Mouse (Mus musculus) kidney, postnatal 25 days (tissue): ENCODE results near the gene Antxr2.

ENCODE experiments used
- DNase-seq, 2 experiments: peaks; one replicate each; pipeline ENCODE4 v3.0.0; 2021; ENCODE audit warnings: mixed read lengths in 2 of 2

Antxr2 gene

GRCm38 (mm10) chr5:97986656-97987294, 44.1 kb downstream of the Antxr2 start:
- no peak for DNase-seq

GRCm38 (mm10) chr5:97983375-97983774, 47.5 kb downstream of the Antxr2 start:
- DNase-seq, result no peak

DNA sequence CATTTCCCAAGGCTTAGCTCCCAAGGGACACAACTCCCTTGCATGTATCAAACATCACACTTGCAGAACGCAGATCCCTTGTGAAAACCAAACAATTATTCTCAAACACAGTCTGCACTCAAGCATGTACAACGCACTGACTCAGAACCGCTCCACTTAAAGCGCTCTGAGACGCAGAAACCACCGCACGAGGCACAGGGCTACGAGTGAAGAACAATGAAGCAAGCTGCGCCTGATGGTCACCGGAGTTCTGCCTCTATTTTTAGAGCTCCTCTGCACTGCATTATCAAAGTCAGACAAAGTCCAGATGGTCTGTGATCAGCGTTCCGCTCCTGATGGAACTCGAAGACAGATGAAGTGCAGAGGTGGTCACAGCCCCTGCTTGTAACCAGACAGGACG, 50.4 kb downstream of the Antxr2 start:
- no peak for DNase-seq

GRCm38 (mm10) chr5:97973293-97973692, 57.5 kb downstream of the Antxr2 start:
- no peak for DNase-seq

DNA sequence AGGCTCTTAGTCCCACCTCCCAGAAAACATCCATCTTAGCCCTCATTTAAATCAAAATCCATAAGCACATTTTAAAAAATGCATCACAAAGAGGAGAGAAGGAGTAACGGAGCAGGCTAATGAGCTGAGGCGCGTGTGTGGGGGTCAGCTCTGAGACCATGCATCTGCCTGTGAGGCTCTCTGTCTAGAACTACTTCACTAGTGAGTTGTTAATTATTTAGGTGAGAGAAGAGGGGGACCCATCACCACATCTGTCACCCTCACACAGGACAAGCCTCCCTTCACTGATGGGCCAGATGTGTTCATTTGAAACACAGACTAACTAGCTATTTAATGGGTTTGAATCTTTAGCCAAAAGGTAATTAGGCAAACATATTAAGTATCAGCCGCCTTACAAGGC, 58.8 kb downstream of the Antxr2 start:
- DNase-seq, result no peak

DNA sequence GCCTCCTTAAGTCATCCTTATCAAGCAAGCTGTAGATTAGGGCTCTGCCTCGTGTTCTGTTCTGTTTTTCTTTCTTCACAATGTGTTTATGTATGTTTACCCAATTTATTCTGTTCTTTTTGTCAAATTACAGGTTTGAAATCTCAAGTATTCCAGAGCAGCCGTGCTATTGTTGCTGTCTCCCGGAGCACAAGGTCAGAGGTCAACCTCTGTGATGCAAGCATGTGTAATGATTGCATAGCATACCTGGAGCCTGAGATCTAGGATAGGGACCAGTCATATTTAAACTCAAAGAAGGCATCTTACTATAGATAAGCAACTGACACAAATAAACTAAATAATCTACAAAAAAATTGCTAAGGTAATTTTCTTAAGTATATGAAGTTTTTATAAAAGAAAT, 59.6 kb downstream of the Antxr2 start:
- DNase-seq, result no peak

GRCm38 (mm10) chr5:97967044-97967443, 63.8 kb downstream of the Antxr2 start:
- DNase-seq, result no peak

GRCm38 (mm10) chr5:97966101-97966500, 64.7 kb downstream of the Antxr2 start:
- no peak for DNase-seq

GRCm38 (mm10) chr5:97964444-97964843, 66.4 kb downstream of the Antxr2 start:
- no peak for DNase-seq

GRCm38 (mm10) chr5:97962512-97962911, 68.3 kb downstream of the Antxr2 start:
- DNase-seq, result no peak

DNA sequence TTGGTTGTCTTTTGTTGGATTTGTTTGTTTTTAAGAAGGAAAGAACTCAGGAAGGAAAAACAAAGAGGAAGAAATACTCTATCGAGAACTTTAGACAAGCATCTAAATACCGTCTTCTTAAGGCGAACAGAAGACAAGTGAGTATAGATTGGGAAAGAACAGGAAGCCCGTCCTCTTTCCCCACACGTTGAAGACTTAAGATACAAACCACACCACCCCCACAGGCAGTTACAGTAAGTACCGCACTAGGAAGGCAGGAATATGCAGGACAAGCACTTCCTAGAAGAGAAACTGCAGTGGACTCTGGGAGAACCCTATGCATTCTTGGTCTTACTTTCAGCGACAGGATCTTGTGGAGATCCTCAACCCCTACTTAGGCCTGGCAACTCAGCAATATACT, 69.1 kb downstream of the Antxr2 start:
- no peak for DNase-seq

- no peak for DNase-seq
Observed at GRCm38 (mm10) chr5:97959651-97960050, 71.2 kb downstream of the Antxr2 start.

- no peak for DNase-seq
Observed at GRCm38 (mm10) chr5:97959010-97959409, 71.8 kb downstream of the Antxr2 start.

- DNase-seq, result no peak
Observed at GRCm38 (mm10) chr5:97957501-97957900, 73.3 kb downstream of the Antxr2 start.

GRCm38 (mm10) chr5:97954193-97954772, 76.6 kb downstream of the Antxr2 start:
- DNase-seq, result no peak

DNA sequence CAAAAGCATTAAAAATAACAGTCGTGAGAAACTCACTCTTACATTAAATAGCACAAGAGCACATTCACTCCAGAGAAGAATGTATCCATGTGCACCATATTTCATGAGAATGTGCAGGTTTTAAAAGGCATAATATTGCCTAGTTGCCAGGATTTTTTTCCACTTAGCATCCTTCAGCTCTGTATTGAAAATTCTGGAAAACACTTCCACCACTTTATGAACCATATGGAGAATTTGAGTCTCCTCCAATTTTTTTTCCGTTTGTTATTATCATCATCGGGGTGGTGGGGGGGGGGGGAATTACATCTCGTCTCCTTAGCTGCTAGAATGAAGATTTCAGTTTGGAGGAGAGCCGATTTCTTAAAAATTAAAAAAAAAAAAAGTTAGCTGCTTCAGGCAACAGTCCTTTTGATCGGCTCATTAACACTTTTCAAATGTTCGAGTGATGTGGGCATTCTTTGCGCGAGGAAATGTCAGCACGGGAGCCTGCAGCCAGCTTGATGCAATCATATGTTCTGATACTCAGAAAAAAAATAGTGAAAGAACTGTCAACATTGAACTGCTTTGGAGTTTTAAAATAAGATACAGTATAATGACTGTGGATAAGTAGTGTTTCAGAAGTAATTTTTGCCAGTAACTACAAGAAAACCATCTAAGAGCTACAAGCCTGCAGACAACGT, 77.5 kb downstream of the Antxr2 start:
- no peak for DNase-seq

GRCm38 (mm10) chr5:97947261-97947660, 83.6 kb downstream of the Antxr2 start:
- DNase-seq, result no peak

DNA sequence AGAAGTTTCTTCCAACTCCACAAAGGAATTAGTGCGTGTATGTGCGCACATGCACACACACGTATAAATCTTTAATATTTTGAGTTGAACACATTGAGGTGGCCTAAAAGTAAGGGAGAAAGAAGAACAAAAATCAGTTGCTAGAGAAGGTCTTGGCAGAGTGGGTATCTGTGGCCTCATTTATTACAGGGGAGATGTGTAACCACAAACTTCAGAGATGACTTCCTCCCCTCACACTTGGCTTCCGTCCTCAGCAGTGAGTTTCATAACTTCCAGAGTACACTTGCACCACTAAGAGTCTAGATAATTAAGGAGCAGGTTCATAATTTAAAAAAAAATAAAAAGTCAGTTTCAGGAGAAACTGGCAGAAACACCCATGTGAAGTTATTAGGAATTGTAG, 84.6 kb downstream of the Antxr2 start:
- no peak for DNase-seq

DNA sequence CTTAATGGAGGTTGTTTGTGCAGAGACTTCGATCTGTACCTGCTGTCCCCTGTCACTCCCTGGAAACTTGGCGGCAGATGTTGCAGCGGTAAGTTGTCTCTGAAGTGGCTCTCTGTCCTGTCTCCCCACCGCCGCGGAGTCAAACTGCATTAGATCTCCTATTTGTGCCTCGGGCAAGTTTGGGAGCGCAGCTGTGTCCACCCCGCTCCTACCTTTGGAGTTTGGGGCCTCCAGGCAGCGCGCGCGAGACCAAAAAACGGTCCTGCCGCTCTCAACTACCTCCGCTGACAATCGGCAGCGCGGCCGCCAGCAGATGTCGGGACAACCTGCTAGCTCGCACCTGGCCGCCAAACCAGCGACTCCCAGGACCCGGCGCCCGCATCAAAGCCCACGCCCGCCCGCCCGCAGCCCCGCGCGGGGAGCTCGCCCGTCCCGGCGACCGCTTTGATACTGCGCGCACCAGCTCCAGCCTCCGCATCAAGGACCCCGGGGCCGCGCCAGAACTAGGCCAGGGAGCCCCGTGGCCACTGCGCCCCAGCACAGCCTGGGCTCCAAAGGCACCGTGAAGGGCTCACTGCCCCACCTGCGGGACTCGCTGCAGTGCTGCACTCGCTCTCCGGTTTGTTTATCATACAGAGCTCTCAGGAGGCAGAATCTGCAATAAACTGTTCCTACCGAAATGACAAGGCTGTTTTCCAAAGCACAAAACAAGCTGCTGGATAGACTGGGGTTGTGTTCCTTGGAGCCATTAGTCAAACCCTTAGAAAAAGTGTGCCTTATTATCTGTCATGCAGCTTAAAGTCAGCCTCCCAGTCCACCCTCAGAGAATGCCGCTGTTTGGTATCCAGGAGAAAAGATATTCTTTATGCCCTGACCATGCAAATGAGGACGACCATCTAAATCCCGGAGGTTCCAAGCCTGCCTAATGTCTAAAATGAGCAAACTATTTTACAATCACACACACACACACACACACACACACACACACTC, 95.4 kb downstream of the Antxr2 start:
- DNase-seq, result peak; percentile 8 to 46

DNA sequence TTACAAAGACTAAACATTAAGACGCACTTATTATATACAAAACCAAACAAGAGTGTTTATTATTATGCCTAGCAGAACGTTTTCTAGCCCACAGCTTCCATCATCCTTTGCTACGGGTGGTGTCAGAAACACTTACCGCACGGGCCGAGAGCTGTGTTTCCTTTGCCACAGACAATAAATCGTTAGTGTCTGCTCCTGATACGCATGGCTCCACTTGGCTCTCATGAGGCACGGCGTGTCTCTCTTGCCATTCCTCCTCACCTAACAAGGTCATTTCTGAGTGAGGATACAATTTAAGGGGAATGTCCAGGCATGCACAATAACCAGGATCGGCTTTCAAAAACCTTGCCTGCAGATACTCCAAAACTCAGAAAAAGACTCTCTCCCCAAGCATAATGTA, 113.2 kb downstream of the Antxr2 start:
- DNase-seq, result no peak

DNA sequence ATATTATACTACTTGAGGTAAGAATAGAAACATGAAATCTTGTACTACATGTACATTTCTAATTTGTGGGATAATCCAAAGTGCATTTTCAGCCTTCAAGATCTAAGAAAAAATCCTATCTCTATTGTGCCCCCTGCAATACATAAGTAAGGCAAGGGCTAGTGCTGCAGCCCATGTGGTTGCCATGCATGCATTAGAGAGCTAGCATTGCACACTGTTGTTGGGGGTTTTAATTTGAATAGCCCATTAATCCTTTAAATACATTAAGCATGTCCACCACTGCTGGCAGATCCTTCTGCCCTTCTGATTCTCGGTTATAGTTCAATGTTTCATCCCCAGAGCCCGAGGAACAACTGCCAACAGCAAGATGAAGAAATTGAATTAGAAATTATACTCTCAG, 116.0 kb downstream of the Antxr2 start:
- DNase-seq, result no peak

DNA sequence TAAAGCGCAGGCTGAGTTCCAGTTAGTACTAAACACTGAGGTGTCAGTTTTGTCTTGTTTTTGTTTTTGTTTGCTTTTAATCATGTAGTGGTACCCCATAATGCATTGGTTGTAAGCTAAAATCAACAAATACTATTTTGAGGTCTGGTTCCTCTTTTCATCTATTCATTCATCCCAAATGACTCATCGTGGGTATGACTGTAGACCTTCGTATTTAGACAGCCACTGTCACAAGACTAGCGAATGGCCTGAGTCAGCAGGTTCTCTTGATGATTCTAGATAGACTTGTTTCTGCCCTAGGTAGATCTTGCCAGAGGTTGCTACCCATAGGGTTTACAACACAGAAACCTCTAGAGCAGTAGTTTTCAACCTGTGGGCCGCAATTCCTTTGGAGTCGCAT, 116.9 kb downstream of the Antxr2 start:
- DNase-seq, result no peak

DNA sequence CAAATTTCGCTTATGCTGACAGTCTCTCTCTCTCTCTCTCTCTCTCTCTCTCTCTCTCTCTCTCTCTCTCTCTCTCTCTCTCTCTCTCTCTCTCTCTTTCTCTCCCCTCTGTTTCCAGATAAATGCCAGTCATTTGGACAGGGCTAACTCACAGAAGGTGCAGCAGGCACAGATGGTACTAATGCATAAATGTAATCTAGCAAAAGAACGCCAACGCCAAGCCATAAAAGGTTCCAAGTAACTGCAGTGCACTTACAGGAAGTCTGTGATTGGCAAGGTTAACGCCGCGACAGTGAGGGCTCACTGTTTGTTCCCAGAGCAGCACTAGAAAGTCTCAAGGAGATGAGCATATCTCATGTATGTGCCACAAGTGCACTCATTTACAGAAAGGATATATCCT, 123.4 kb downstream of the Antxr2 start:
- DNase-seq, result no peak
